Mouse (Mus musculus): ENCODE results near the gene Slc30a5. TPM values are rescaled to one million over a fixed set of nuclear protein-coding genes. Genes with fewer than 3 reads are reported as not detected.
A peak's percentile ranks its signal among the peaks of the same experiment; 100 is the strongest.
"Not testable (repeated sequence)": the region's sequence is repeated elsewhere in the genome, so short reads cannot be mapped to it uniquely, and the experiment has no call there.

Gene Slc30a5
- total RNA-seq, 2 experiments from 2014 or later: 47.4 to 47.5 TPM

DNA sequence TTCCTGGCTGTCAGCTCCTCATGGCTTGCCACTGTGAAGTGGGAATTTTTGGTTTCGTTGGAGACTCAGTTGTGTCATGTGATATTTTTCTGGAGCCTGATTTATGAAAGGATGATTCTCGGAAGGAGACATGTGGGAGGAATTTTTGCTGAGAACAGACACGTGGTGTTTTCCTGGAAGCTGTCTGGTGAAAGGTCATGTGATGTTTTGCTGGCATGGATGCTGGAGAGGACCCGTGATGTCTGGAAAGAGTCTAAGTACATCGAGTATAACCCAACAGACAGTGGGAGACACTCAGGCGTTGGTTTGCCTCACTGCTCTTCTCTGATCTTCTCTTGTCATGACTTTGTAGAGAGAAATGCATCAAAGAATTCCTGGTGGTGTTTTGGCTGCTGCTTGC is 8.5 kb upstream of the Slc30a5 start:
- DNase-seq: no peak

DNA sequence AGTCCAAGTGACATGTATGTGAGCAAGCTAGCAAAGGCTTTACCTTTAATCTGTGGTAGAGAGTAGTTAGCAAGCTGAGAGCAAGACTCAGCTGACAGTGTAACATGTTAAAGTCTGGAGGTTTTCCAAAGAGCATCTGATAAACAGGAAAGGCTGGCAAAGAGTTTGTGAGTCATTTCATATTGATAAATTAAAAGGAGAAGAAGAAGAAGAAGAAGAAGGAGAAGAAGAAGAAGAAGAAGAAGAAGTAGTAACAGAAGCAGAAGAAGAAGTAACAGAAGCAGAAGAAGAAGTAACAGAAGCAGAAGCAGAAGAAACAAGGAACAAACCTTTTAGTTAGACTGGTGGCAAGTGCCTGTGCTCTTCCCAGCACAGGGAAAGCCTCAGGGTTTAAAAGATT is 1.6 kb upstream of the Slc30a5 start:
- no peak for DNase-seq

DNA sequence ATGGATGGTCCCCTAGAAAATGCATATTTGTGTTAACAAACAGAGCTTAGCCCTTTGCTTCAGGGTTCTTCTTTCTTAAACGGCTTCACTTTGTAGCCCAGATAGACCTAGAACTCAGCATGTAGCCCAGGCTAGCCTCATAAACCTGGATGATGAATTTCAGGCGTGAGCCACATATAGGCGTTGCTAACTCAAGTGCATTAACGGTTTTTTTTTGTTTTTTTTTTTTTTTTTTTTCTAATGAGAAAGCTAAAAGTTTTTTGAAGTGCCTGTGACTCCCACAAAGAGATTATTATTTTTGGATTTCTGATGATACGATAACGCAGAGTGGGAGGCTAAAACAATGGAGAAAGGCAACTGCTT is 394 bp upstream of the Slc30a5 start:
- no peak for DNase-seq

DNA sequence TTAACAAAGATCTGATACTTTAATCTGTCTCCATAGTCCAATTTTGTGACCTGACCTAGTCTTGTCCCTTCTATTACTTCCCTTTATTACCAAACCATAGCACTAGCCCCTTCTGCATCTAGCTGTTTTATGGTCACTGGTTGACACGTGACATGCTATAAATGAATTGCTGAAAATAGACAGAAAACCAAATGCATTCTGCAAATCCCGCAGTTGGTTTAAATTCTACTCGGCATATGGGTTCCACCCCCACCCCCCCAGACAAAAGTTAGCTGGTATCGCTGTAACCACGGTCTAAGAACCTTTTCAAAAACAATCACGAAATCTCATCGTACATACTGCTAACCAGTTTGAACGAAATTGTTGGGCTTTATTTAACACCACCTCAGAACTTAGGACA is 1.0 kb downstream of the Slc30a5 start:
- DNase-seq: no peak

DNA sequence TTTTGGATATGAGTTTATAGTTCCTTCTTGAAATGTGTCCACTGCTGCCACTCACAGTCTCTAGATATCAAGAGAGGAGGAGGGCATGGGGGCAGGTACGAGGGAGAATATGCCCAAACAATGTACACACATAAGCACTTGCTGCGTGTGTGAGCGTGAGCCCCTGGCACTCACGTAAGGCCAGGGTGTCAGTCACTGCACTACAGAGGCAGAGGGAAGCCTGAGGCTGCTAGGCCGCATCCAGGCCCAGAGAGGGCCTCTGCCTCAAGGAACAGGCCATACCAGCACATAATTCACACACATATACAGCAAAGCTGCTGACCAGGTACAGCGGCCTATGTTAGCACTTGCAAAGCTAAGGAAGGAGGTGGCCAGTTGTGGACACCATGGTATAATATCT is 2.1 kb downstream of the Slc30a5 start:
- DNase-seq: no peak

DNA sequence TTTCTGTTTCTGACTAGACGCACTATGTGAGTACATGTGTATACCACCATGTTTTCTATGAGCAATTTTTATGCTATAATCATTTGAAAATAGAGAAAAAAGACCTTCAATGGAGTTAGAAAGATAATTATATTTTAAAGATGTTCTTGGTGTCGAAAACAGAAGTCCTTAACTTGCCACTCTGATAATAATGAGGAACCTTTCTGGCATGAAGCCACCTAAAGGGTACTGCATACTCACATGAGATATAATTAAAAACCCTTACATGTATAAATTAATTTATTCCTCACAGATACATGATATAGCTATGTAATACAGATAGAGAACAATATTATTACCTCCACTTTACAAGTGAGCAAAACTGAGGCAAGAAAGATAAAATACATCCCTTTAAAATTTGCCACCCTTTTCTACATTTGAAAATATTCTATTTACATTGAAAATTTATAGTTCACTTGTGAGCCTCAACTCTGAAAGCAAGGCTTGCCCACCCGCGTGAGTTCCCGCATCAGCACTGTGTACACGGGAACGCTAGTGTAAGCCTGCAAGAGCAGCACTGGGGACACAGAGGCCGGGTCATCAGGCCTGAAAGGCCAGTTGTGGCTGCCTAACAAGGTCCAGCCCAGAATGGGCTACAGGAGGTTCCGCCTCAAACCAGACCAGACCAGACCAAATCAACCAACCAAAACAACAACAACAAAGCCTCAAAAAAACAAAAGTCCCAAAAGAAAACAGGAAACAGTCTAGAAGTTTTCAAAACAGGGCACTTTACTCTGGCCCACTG is 7.4 kb downstream of the Slc30a5 start:
- DNase-seq: no peak

DNA sequence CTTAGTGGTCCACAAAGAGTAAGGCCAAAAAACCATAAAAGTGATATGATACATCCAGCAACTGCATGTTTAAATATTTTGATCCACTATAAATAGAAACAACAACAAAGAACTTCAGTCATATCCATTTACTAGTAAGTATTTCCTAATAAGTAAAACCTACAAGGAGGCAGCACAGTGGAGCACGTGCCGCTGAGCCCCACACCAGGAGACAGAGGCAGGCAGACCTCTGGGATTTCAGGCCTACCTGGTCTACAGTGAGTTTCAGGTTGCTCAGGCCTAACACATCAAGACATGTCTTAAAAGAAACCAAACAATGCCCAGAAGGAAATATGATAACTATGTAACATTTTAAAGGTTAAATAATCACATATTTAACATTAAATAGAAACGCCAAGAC is 8.3 kb downstream of the Slc30a5 start:
- no peak for DNase-seq

DNA sequence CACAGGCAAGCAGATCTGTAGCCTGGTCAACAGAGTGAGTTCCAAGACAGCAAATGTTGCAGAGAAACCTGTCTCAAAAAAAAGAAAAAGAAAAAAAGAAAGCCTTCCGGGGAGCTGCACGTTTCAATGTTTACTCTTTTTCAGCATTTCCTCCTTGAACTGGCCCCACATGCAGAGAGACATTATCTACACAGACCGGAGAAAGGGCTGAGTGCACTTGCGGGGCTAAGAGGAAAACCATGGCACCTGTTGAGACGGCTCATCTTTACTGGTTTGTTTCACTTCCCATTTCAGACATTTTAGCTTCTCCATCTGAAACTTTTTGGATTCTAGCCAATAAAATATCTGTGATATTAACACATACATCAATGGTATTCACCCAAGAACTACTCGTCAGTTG is 8.9 kb downstream of the Slc30a5 start:
- no peak for DNase-seq

DNA sequence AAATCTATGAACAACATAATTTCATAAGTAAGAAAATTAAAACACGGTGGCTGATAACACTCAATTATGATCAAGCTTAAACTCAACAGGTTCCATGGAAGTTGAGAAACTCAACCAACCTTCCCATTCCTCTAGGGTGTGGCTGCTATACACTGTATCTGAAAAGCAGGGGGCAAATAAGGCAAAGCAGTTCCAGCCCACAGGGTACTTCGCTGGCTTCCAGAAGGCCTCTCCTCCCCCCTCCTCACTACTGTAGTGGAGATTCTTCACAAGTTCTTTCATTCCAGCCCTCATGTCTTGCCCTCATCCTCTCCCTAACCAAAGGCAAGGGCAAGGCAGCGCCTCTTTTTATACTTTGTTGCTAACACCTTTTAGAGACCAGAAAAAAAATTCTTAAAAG is 9.4 kb downstream of the Slc30a5 start:
- DNase-seq: no peak

DNA sequence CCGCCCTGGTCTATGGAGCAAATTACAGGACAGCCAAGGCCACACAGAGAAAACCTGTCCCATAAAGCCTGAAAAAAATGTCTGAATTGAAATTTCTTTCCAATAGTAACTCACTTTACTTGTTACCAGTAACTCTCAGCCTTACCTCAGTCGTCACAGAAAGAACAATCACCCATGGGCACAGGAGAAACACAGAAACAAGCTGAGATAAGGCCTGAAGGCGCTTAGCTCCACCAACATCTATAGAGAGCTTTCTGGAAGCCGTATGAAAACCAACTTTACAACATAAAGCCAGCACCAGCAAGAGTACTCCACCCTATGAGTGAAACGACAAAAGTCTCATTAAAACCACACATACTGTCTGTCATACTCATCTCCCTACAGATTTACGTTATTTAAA is 18.8 kb downstream of the Slc30a5 start:
- DNase-seq: no peak

DNA sequence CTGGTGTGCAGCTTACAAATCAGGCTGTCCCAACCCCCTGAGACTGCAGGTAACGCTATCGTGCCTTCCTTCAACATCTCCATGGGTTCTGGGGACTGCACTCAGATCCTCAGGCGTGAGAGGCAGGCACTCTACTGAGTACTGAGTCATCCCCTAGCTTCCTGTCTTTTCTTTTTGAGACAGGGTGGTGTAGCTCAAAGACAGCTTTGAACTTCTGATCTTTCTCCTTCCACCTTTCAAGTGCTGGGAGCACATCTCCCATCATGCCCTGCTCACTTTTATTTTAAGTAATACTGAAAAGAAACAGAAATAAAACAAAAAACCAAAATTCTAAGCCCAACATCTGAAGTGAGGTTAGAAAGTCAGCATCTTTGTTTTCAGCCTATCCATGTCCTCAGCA is 27.5 kb downstream of the Slc30a5 start:
- no peak for DNase-seq

DNA sequence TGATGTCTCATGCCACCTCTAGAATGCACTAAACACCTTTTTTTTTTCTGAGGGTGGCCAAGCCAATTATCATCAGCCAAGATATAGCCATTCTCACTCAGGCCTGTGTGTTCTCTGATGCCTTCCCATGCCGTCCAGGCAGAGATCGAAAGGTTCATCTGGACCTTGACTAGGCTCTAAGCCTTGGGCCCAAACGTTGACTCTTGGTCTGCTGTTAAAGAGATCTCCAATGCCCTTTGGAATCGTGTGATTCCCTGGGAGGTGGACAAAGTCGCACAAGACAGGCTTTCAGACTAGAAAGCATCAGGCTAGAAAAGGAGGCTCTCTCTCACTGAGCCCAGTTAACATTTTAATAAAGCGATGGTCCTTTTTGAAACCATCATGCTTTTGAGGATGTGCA is 36.1 kb downstream of the Slc30a5 start:
- no peak for DNase-seq

DNA sequence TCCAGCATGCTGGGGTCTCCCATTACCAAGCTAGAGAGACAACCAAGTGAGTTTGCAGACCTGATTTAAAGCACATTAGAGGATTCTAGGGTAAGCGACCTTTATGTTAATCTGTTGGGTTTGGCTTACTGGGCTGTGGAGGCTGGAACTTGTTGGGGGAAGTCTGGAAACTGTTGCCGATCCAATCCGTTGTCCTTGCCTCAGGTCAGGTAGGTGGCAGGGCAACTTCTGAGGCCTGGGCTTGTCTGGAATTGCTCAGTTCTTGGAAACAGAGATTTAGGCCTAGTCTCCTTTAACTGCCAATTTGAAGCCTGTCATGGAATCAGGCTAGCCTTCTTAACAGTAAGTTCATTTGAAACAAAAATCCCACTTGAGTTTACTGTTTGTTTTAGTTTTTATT is 44.1 kb downstream of the Slc30a5 start:
- DNase-seq: no peak

DNA sequence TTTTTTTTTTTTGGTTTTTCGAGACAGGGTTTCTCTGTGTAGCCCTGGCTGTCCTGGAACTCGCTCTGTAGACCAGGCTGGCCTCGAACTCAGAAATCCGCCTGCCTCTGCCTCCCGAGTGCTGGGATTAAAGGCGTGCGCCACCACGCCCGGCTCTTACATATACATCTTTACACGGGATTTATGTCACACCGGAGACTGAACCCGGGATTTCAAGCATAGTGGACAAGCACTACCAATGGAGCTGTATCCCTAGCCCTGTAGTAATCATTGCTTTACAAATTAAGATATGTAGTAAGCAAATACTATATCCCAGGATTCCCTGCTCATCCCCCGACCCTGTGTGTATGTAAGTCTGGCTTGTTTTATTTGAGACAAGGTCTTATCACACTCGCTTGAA is 45.2 kb downstream of the Slc30a5 start:
- not testable (repeated sequence) for DNase-seq

DNA sequence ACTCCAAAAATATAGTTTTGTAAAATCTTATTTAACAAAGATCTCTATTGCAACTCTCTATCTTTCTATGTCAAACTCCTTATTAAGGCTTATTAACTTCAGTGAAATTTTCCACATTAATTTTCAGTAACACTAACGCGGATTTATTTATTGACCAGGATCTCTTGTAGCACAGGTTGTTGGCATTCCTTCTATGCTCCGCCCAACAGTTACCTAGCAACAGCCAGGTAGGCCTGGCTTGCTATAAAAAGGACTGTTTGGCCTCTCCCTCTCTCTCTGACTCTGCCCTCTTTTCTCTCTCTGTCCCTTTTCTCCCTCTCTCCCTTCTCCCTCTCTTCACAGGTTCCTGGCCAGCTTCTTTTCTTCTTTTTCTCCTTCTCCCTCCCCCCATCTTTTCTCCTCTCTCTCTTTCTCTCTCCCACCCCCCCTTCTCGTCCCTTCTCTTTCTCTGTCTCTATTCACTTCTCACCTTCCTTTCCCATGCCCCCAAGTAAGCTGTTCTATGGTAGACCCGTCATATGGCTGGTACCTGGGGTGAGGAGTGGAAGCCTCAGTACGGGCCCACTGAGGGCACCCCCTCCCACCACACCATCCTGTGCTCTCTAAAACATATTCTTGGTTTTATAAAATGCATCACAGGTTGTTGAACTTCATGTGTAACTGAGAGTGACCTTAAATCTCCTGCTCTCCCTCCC is 45.8 kb downstream of the Slc30a5 start:
- no peak for DNase-seq

DNA sequence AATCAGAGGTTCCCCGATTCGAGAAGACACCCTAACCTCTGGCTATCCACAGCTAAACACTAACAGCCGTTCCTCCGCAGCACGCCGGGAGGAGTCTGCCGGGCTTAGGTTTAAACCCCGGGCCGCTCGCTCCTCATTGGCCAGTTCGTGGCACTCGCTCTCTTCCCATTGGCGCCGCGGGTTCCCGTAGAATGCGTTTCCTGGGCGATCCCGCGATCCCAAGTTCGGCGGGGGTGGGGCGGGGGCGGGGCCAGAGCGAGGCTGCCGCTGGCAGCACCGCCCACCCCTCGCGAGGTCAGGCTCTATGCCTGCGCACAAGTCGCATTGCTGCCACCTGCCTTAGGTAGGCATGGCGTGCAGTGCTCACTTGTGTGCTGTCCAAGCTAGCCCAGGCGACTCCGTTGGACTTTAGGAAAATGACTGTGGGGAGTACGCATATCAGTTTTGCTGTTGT is 46.8 kb downstream of the Slc30a5 start, which contains the start of gene Ccnb1:
Gene Ccnb1, minus strand, starts transcription at position 157 of the 454 bp plus-strand sequence.
- DNase-seq: peak; percentile 96

DNA sequence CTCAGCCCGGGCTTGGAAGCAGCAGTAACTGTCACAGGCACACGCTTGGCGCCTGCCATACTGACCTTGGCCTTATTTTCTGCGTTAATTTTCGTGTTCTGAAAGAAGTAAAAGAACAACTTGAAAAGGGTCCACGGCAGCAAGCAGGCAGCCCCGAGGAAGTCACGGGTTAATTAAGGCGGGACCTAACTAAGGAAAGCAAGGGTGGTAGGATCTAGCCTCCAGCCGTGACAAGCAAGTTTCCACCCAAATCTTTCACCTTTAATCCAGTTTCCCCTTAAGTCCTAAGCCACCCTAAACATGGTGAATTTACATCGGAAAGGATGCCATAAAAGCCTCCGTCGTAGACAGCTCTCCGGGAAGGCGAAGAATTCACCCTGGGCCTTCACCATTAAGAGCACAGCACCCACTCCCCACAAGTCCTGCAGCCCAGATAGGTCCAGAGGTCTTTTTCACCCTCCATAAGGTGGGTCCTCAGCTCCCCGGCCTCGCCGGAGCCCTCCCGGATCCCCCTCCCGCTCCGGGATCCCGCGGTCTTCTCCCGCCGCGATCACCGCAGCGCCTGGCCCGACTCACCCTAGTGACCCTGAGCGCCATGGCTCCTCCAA is 47.3 kb downstream of the Slc30a5 start:
- peak; percentile 10 for DNase-seq

DNA sequence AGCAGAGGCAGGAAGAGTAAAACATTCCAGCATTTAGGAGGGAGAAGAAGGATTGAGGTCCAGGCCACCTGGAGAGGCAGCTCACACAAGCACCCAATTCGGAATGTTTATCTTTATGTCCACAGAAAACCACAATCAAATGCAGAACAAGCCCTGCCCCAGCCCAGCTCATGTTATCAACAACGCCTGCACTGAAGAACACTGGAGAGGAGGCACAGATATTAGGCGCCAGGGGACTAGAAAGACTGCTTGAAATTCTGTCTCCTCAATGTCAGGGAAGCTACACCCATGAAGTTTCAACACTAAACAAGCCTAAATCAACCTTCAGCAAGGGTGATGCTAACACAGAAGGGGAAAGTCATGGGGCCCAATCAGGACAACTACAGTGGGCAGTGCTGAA is 55.7 kb downstream of the Slc30a5 start:
- DNase-seq: no peak

DNA sequence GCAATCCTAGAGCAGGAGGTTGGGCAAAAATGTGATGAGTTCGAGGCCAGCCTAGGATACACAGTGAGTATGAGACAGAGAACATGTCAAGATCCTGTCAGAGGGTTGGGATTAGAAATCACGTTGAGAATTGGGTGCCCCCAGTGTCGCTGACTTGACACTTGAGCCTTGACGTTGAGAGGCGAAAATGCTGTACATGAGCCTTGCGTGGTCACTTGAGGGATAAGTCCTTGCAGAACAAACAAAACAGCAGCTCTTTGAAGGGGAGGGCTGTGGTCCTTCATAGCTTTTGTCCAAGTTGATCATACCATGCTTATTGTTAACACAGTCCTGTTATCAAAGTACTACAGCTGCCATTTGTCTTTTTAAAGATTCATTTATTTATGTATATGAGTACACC is 56.5 kb downstream of the Slc30a5 start:
- no peak for DNase-seq

DNA sequence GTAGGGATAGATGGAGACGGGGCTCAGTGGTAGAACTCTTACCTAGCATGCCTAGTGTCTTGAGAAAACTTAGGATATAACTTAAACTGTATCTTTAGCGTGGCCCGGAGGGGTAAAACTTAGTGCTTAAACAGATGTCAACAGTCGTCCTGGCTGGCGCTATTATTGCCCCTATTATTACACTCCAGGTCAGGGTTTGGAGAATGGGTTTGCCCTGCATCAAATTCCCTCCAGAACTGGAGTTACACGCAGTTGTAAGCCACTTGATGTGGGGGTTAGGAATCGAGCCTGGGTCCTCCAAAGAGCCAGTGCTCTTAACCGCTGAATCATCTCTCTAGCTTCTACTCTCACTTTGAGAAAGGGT is 57.2 kb downstream of the Slc30a5 start:
- DNase-seq: no peak

DNA sequence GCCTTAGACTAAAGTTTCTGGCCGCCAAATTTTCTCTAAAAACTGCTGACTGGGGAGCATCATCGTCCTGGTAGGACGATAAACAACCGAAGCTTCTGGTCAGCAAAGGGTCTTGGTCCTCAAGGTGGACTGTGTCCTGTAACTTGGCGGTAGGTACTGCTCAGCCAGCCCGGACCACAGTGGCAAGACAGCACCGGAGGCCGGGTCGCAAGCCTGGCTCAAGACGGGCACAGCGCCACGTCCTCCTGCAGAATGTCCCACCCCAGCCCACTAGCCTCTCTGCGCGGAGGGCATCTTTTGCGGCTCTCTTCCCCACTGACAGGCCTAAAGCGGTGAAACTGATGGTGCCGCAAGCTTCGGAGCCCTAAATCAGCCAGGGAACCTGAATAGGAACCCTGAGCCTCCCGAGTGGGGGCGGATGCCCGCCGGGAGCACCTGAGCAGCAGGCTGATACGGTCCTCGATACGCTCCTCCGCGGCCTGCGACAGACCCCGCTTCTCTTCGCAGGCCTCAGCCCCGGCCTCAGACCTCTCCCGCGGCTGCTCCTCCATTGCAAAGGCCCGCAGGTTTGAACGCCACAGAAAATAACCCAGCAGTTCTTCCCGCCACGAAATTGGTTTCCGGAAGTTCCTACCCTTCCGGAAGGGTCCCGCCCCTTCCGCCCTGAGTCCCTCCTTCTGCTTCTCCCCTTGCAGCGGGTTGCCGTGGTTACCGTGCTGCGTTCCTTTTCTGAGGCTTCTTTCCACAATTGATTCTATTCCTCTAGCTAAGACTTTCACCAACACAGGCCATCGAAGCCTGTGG is 57.8 kb downstream of the Slc30a5 start, which contains the start of gene Cenph:
Gene Cenph, minus strand, starts transcription at position 648 of the 804 bp plus-strand sequence.
- DNase-seq: peak; percentile 90

DNA sequence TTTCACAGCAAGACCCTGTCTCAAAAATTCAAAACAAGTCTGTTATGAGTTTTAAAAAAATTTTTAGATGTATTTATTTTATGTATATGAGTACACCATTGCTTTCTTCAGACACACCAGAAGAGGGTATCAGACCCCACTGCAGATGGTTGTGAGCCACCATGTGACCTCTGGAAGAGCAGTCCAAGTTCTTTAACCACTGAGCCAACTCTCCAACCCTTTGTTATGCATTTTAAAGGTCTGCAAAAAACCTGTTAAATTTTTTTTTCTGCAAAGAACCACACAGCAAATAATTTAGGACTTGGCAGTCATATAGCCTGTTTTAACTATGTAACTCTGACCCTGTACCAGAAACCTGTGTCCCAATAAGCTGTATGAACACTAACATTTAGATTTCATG is 58.5 kb downstream of the Slc30a5 start:
- DNase-seq: no peak

DNA sequence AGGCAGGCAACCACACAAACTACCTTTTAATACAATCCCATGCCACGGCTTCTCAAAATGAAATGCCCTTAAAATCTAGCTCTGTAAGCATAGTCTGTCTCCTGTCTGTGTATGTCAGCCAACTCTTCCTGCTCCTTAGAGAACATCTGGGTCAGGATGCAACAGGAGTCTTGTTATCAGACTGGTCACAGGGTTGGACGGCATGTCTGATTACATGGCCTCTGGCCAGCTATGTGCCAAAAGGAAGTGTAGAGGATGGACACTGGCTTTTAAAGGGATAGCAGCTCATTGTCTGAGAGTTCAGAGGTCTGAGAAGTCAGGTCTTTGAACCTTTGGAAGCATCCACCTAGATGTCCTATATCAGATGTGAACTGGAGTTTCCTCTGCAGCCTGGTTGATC is 77.9 kb downstream of the Slc30a5 start:
- no peak for DNase-seq

All from adrenal gland, postnatal 10 days (tissue).